Mouse (Mus musculus) MEL (cell line): ENCODE results near the gene H1fx. TPM values are rescaled to one million over a fixed set of nuclear protein-coding genes. Genes with fewer than 3 reads are reported as not detected.
A peak's percentile ranks its signal among the peaks of the same experiment; 100 is the strongest.

Experiments used
- DNase-seq: peaks from one replicate; pipeline ENCODE4 v3.0.0; 2011; ENCODE audit warnings: low read depth, low spot score
- H3K27ac ChIP-seq: 2 replicates; pipeline ENCODE4 v1.5.1; 2012; ENCODE audit warnings: low read depth, mild to moderate bottlenecking, control low read depth, low read length, moderate library complexity; ENCODE audit not compliant: control insufficient read depth
- H3K27me3 ChIP-seq, 2 experiments: fragments of 150-350 bp in 1 of 2; sonication (generic) in 1 of 2; 2 replicates each; pipeline ENCODE4 v1.6.1; 2012; ENCODE audit warnings: low read length in 2 of 2, mild to moderate bottlenecking in 2 of 2, improper control_type of control experiment in 1 of 2, moderate library complexity in 1 of 2; ENCODE audit not compliant: insufficient read depth in 2 of 2, control insufficient read depth in 1 of 2
- H3K36me3 ChIP-seq, 2 experiments: 2 replicates each; pipeline ENCODE4 v1.6.1; 2012 to 2014; ENCODE audit warnings: low read length in 2 of 2, improper control_type of control experiment in 1 of 2, inconsistent platforms in 1 of 2, mild to moderate bottlenecking in 1 of 2; ENCODE audit not compliant: insufficient read depth in 2 of 2, control insufficient read depth in 1 of 2
- H3K4me1 ChIP-seq, 2 experiments: fragments of 150-350 bp in 1 of 2; sonication (generic) in 1 of 2; 2 replicates each; pipeline ENCODE4 v1.6.1; 2012; ENCODE audit warnings: low read length in 2 of 2, improper control_type of control experiment in 1 of 2, mild to moderate bottlenecking in 1 of 2; ENCODE audit not compliant: insufficient read depth in 2 of 2, control insufficient read depth in 1 of 2
- H3K4me3 ChIP-seq, 2 experiments: fragments of 150-350 bp in 1 of 2; sonication (generic) in 1 of 2; 2 replicates each; pipeline ENCODE4 v1.5.1; 2012; ENCODE audit warnings: low read depth in 2 of 2, low read length in 2 of 2, mild to moderate bottlenecking in 2 of 2, moderate library complexity in 2 of 2, control low read depth in 1 of 2, improper control_type of control experiment in 1 of 2; ENCODE audit not compliant: control insufficient read depth in 1 of 2, insufficient read depth in 1 of 2
- H3K79me2 ChIP-seq: 2 replicates; pipeline ENCODE4 v1.6.1; 2012; ENCODE audit warnings: mild to moderate bottlenecking, low read length, moderate library complexity; ENCODE audit not compliant: control insufficient read depth, poor library complexity, insufficient read depth
- H3K9ac ChIP-seq: 2 replicates; pipeline ENCODE4 v1.6.1; 2012; ENCODE audit warnings: low read depth, mild to moderate bottlenecking, control low read depth, low read length, moderate library complexity; ENCODE audit not compliant: control insufficient read depth, poor library complexity, severe bottlenecking
- H3K9me3 ChIP-seq: fragments of 150-350 bp; sonication (generic); replicated peaks from 2 replicates; pipeline ENCODE4 v1.6.1; 2012; ENCODE audit warnings: mild to moderate bottlenecking, low read length, improper control_type of control experiment, moderate library complexity; ENCODE audit not compliant: insufficient read depth
- BHLHE40 ChIP-seq: IDR thresholded peaks from 2 replicates; pipeline ENCODE4 v1.6.1; 2012; ENCODE audit warnings: low read depth, mild to moderate bottlenecking, inconsistent platforms, low read length, improper control_type of control experiment, borderline replicate concordance
- CHD1 ChIP-seq: IDR thresholded peaks from 2 replicates; pipeline ENCODE4 v1.6.1; 2012; ENCODE audit warnings: low read depth, mild to moderate bottlenecking, inconsistent platforms, low read length, improper control_type of control experiment
- CTCF ChIP-seq, 3 experiments: IDR thresholded peaks in 2 of 3; conservative IDR thresholded peaks in 1 of 3; 2 replicates each; pipeline ENCODE4 v1.5.1; 2011 to 2012; ENCODE audit warnings: low read length in 3 of 3, low read depth in 2 of 3, mild to moderate bottlenecking in 2 of 3, improper control_type of control experiment in 1 of 3, inconsistent platforms in 1 of 3, mixed read lengths in 1 of 3, moderate library complexity in 1 of 3; ENCODE audit not compliant: control insufficient read depth in 1 of 3, insufficient read depth in 1 of 3, poor library complexity in 1 of 3, severe bottlenecking in 1 of 3
- ELF1 ChIP-seq: IDR thresholded peaks from 2 replicates; pipeline ENCODE4 v1.6.1; 2014; ENCODE audit warnings: low read depth, mild to moderate bottlenecking, inconsistent platforms, low read length, improper control_type of control experiment, moderate library complexity
- EP300 ChIP-seq, 2 experiments: IDR thresholded peaks; 2 replicates each; pipeline ENCODE4 v1.6.1; 2011; ENCODE audit warnings: improper control_type of control experiment in 2 of 2, low read length in 2 of 2, low read depth in 1 of 2, mild to moderate bottlenecking in 1 of 2
- GABPA ChIP-seq: IDR thresholded peaks from 2 replicates; pipeline ENCODE4 v1.6.1; 2012; ENCODE audit warnings: low read depth, mild to moderate bottlenecking, inconsistent platforms, low read length, improper control_type of control experiment, moderate library complexity
- JUND ChIP-seq: IDR thresholded peaks from 2 replicates; pipeline ENCODE4 v1.6.1; 2011; ENCODE audit warnings: low read depth, mild to moderate bottlenecking, improper control_type of control experiment, low read length
- KAT2A ChIP-seq: conservative IDR thresholded peaks from 2 replicates; pipeline ENCODE4 v1.6.1; 2012; ENCODE audit warnings: low read depth, low read length, improper control_type of control experiment, inconsistent platforms
- MAZ ChIP-seq: IDR thresholded peaks from 2 replicates; pipeline ENCODE4 v1.6.1; 2012; ENCODE audit warnings: low read depth, mild to moderate bottlenecking, inconsistent platforms, low read length, improper control_type of control experiment
- MEF2A ChIP-seq: IDR thresholded peaks from 2 replicates; pipeline ENCODE4 v1.6.1; 2014; ENCODE audit warnings: low read depth, mild to moderate bottlenecking, inconsistent platforms, low read length, improper control_type of control experiment; ENCODE audit not compliant: poor library complexity, insufficient replicate concordance, severe bottlenecking; ENCODE audit errors: extremely low read depth
- POLR2A ChIP-seq, 2 experiments: IDR thresholded peaks; 2 replicates each; pipeline ENCODE4 v1.6.1; 2011 to 2012; ENCODE audit warnings: low read length in 2 of 2, mild to moderate bottlenecking in 2 of 2, control low read depth in 1 of 2, improper control_type of control experiment in 1 of 2, low read depth in 1 of 2, moderate library complexity in 1 of 2; ENCODE audit not compliant: control insufficient read depth in 1 of 2, insufficient read depth in 1 of 2, poor library complexity in 1 of 2
- POLR2AphosphoS2 ChIP-seq: IDR thresholded peaks from 2 replicates; pipeline ENCODE4 v1.6.1; 2011; ENCODE audit warnings: low read length, improper control_type of control experiment
- RAD21 ChIP-seq: IDR thresholded peaks from 2 replicates; pipeline ENCODE4 v1.6.1; 2011; ENCODE audit warnings: mild to moderate bottlenecking, low read depth, low read length, improper control_type of control experiment
- RCOR1 ChIP-seq: IDR thresholded peaks from 2 replicates; pipeline ENCODE4 v1.6.1; 2012; ENCODE audit warnings: low read depth, mild to moderate bottlenecking, inconsistent platforms, low read length, improper control_type of control experiment
- SIN3A ChIP-seq: IDR thresholded peaks from 2 replicates; pipeline ENCODE4 v1.6.1; 2012; ENCODE audit warnings: low read length, improper control_type of control experiment, inconsistent platforms
- SMC3 ChIP-seq: IDR thresholded peaks from 2 replicates; pipeline ENCODE4 v1.6.1; 2011; ENCODE audit warnings: low read depth, low read length, improper control_type of control experiment
- TBP ChIP-seq: IDR thresholded peaks from 2 replicates; pipeline ENCODE4 v1.8.0; 2011; ENCODE audit warnings: low read depth, low read length, improper control_type of control experiment
- TCF12 ChIP-seq: IDR thresholded peaks from 2 replicates; pipeline ENCODE4 v1.6.1; 2014; ENCODE audit warnings: low read depth, mild to moderate bottlenecking, inconsistent platforms, low read length, improper control_type of control experiment, moderate library complexity
- USF1 ChIP-seq: IDR thresholded peaks from 2 replicates; pipeline ENCODE4 v1.6.1; 2014; ENCODE audit warnings: low read depth, mild to moderate bottlenecking, inconsistent platforms, low read length, improper control_type of control experiment, moderate library complexity
- ZC3H11A ChIP-seq: IDR thresholded peaks from 2 replicates; pipeline ENCODE4 v1.6.1; 2012; ENCODE audit warnings: low read depth, mild to moderate bottlenecking, inconsistent platforms, low read length, improper control_type of control experiment
- ZMIZ1 ChIP-seq: IDR thresholded peaks from 2 replicates; pipeline ENCODE4 v1.6.1; 2012; ENCODE audit warnings: low read depth, mild to moderate bottlenecking, inconsistent platforms, low read length, improper control_type of control experiment, moderate library complexity
- polyA plus RNA-seq, 2 experiments: library from polyadenylated mRNA; stranded (reverse) in 1 of 2; unstranded in 1 of 2; fragments of >175 nt in 1 of 2; fragments of >200 nt in 1 of 2; gene quantifications; 2 replicates each; pipeline versions ENCODE4 v1.2.1 to v1.2.4; 2012; ENCODE audit warnings: low replicate concordance in 2 of 2, low read depth in 1 of 2; ENCODE audit not compliant: insufficient read length in 2 of 2, insufficient read depth in 1 of 2, missing spikeins in 1 of 2
- total RNA-seq: library from RNA; depleted of rRNA; stranded (reverse); fragments of 300-350 nt; gene quantifications from 2 replicates; pipeline ENCODE4 v1.2.3, GENCODE M21; 2012

The H1fx gene
- total and polyA plus RNA-seq, 3 experiments: not detected

DNA sequence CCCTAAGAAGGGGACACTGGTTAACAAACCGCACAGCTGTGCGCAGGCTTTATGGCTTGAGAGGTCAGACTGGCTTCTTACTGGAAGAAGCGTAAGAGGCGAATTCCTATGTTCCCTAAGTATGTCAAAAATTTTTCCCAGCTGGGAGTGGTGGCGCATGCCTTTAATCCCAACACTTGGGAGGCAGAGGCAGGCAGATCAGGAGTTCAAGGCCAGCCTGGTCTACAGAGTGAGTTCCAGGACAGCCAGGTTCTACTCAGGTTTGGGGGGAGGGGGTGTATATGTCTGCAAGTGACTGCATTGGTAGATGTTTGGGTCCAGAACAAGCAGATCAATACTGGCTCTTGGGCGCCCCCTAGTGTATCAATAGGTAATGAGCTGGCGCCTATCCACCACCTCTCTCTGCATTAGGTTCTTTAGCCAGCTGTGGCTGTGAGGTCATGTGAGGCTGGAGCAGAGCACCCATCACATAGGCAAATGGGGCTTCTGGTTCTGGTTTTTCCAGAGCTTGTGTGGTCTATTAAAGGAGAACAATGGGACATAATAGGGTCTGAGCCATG lies 16.3 kb upstream of the H1fx start:
- no peaks in the 10 kb centered on the region for H3K79me2 ChIP-seq
- peaks cover 3 to 15% of the 10 kb centered on the region in 2 experiments for H3K36me3 ChIP-seq
- H3K27ac ChIP-seq: no peak overlapping the region
- H3K4me3 ChIP-seq: no peak overlapping the region
- DNase-seq: peak; percentile 74
- TF ChIP-seq SMC3 (peak; percentile 64), ELF1 (no peak), RAD21 (peak; percentile 76), ZC3H11A (peak; percentile 11; the same call in 1 of the 2 replicates), SIN3A (no peak), CTCF (IDR thresholded peaks at IDR 0.05 in 2 of 3, conservative IDR thresholded peaks at IDR 0.05 in 1 of 3; ENCODE audit: control insufficient read depth in 1 of 3, insufficient read depth in 1 of 3, low read depth in 2 of 3, low read length in 3 of 3, poor library complexity in 1 of 3, severe bottlenecking in 1 of 3) (peak; percentile 73 to 79 (median 77)), RCOR1 (no peak)
- H3K27me3 ChIP-seq: no peaks in the 10 kb centered on the region
- no peaks in the 10 kb centered on the region for H3K9me3 ChIP-seq
- H3K4me1 ChIP-seq: peaks cover 12 to 16% of the 10 kb centered on the region in 2 experiments
- H3K9ac ChIP-seq: no peak overlapping the region

DNA sequence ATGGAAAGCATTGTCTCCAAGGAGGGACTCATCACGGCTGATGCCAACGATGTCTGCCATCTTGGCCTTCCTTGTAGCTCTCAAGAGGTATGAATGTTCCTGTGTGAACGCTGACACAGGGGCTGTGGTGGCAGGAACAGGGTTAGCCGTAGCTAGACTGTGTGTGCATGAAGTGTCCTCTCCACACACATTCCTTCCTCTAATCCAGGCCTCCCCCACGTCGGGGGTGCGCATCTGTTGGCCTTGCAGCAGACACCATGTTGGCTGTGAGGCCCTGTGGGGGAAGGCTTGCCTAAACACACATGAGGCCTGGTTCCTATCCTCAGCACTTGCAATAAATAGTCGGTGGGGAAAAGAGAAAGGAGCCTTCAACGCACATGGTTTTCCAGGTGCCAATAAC lies 15.2 kb upstream of the H1fx start:
- H3K79me2 ChIP-seq: no peaks in the 10 kb centered on the region
- peaks cover 16 to 23% of the 10 kb centered on the region in 2 experiments for H3K4me1 ChIP-seq
- no peak for DNase-seq
- no peaks in the 10 kb centered on the region for H3K9me3 ChIP-seq
- no peak for TF ChIP-seq TCF12
- 0 out of 2 replicates have a peak, but pooled peaks have one; percentile 47 for TF ChIP-seq POLR2AphosphoS2
- TF ChIP-seq, all 39 proteins: peak for 1
- Histone ChIP-seq H3K36me3 (peaks cover 0 to 20% of the 10 kb centered on the region in 2 experiments; a peak in 2 of 4 replicates), H3K9ac (no peak overlapping the region), H3K27me3 (no peaks in the 10 kb centered on the region), H3K4me3 (no peak overlapping the region), H3K27ac (no peak overlapping the region)

GRCm38 (mm10) chr6:87995519-87995918 lies 14.1 kb upstream of the H1fx start:
- peaks cover 0 to 20% of the 10 kb centered on the region in 2 experiments; a peak in 2 of 4 replicates for H3K36me3 ChIP-seq
- no peak for TF ChIP-seq JUND
- no peak for TF ChIP-seq RAD21
- no peak for TF ChIP-seq CHD1
- TF ChIP-seq SMC3: no peak; the same call in 1 of the 2 replicates
- no peak for TF ChIP-seq EP300 (IDR thresholded peaks at IDR 0.05; ENCODE audit: low read depth in 1 of 2, low read length in 2 of 2)
- no peak for TF ChIP-seq MAZ
- no peak for TF ChIP-seq MEF2A
- no peak for TF ChIP-seq BHLHE40
- no peak for TF ChIP-seq KAT2A
- no peak for TF ChIP-seq POLR2A (IDR thresholded peaks at IDR 0.05; ENCODE audit: control insufficient read depth in 1 of 2, insufficient read depth in 1 of 2, low read depth in 1 of 2, low read length in 2 of 2, poor library complexity in 1 of 2)
- no peak for TF ChIP-seq USF1
- no peak for TF ChIP-seq POLR2AphosphoS2
- TF ChIP-seq TBP: no peak
- TF ChIP-seq ZMIZ1: no peak
- TF ChIP-seq GABPA: no peak
- no peak overlapping the region for H3K4me3 ChIP-seq
- H3K79me2 ChIP-seq: no peaks in the 10 kb centered on the region
- no peaks in the 10 kb centered on the region for H3K9me3 ChIP-seq
- H3K9ac ChIP-seq: no peak overlapping the region
- no peak for DNase-seq
- no peak overlapping the region for H3K27ac ChIP-seq
- peaks cover 16 to 23% of the 10 kb centered on the region in 2 experiments for H3K4me1 ChIP-seq
- H3K27me3 ChIP-seq: no peaks in the 10 kb centered on the region
